Mouse (Mus musculus) urinary bladder, adult 2 months (tissue): Measurements from ENCODE around the gene Pm20d1. TPM values are rescaled to one million over a fixed set of nuclear protein-coding genes. Genes with fewer than 3 reads are reported as not detected.
"Not testable (repeated sequence)": the region's sequence is repeated elsewhere in the genome, so short reads cannot be mapped to it uniquely, and the experiment has no call there.

Experiments
- DNase-seq: peaks from one replicate; pipeline ENCODE4 v3.0.0; 2022; ENCODE audit warnings: low spot score
- polyA plus RNA-seq: library from polyadenylated mRNA; depleted of rRNA; stranded (reverse); fragments of >200 nt; gene quantifications from 2 replicates; pipeline ENCODE4 v1.2.3, GENCODE M21; 2012

Gene Pm20d1
- polyA plus RNA-seq, 1 experiment = 6.5 TPM

- no peak for DNase-seq
These were observed 2.6 kb upstream of the Pm20d1 start for GRCm38 (mm10) chr1:131794591-131794990.

- no peak for DNase-seq
These were observed 2.0 kb upstream of the Pm20d1 start for GRCm38 (mm10) chr1:131795171-131795570.

GRCm38 (mm10) chr1:131800001-131800400 is 2.8 kb downstream of the Pm20d1 start:
- DNase-seq = no peak

GRCm38 (mm10) chr1:131801071-131801470 is 3.9 kb downstream of the Pm20d1 start:
- no peak for DNase-seq

- no peak for DNase-seq
These were observed 5.5 kb downstream of the Pm20d1 start for GRCm38 (mm10) chr1:131802652-131803051.

- DNase-seq = no peak
These were observed 7.0 kb downstream of the Pm20d1 start for GRCm38 (mm10) chr1:131804166-131804565.

- no peak for DNase-seq
These were observed 11.8 kb downstream of the Pm20d1 start for GRCm38 (mm10) chr1:131808986-131809385.

- no peak for DNase-seq
These were observed 12.5 kb downstream of the Pm20d1 start for GRCm38 (mm10) chr1:131809651-131810050.

GRCm38 (mm10) chr1:131811393-131811792 is 14.2 kb downstream of the Pm20d1 start:
- DNase-seq = no peak

GRCm38 (mm10) chr1:131812006-131812405 is 14.8 kb downstream of the Pm20d1 start:
- DNase-seq = no peak

- no peak for DNase-seq
These were observed 15.6 kb downstream of the Pm20d1 start for GRCm38 (mm10) chr1:131812631-131813295.

- no peak for DNase-seq
These were observed 16.6 kb downstream of the Pm20d1 start for GRCm38 (mm10) chr1:131813731-131814130.

GRCm38 (mm10) chr1:131814191-131814590 is 17.0 kb downstream of the Pm20d1 start:
- DNase-seq = no peak

- no peak for DNase-seq
These were observed 19.7 kb downstream of the Pm20d1 start for GRCm38 (mm10) chr1:131816886-131817285.

GRCm38 (mm10) chr1:131820353-131820752 is 23.2 kb downstream of the Pm20d1 start:
- DNase-seq = not testable (repeated sequence)

GRCm38 (mm10) chr1:131820887-131821328 is 23.7 kb downstream of the Pm20d1 start:
- no peak for DNase-seq

GRCm38 (mm10) chr1:131822292-131822691 is 25.1 kb downstream of the Pm20d1 start:
- DNase-seq = no peak

GRCm38 (mm10) chr1:131822856-131823492 is 25.8 kb downstream of the Pm20d1 start:
- DNase-seq = no peak

GRCm38 (mm10) chr1:131823563-131823962 is 26.4 kb downstream of the Pm20d1 start:
- no peak for DNase-seq

GRCm38 (mm10) chr1:131824528-131825181 is 27.5 kb downstream of the Pm20d1 start:
- DNase-seq = no peak

GRCm38 (mm10) chr1:131827207-131827786 is 30.1 kb downstream of the Pm20d1 start, which contains the start of gene Slc41a1:
TSS of gene Slc41a1 (plus strand) at chr1:131827493.
- DNase-seq = no peak

- peak; percentile 89 for DNase-seq
These were observed 30.6 kb downstream of the Pm20d1 start for GRCm38 (mm10) chr1:131827787-131828258.
